Mouse (Mus musculus) cerebellum, postnatal 10 days (tissue): ENCODE data around the gene Cabp2.
"Not testable (repeated sequence)": the region's sequence is repeated elsewhere in the genome, so short reads cannot be mapped to it uniquely, and the experiment has no call there.

Source experiments
- DNase-seq, 2 experiments: peaks; one replicate each; pipeline ENCODE4 v3.0.0; 2021; ENCODE audit warnings: mixed read lengths in 2 of 2

Cabp2 gene

DNA sequence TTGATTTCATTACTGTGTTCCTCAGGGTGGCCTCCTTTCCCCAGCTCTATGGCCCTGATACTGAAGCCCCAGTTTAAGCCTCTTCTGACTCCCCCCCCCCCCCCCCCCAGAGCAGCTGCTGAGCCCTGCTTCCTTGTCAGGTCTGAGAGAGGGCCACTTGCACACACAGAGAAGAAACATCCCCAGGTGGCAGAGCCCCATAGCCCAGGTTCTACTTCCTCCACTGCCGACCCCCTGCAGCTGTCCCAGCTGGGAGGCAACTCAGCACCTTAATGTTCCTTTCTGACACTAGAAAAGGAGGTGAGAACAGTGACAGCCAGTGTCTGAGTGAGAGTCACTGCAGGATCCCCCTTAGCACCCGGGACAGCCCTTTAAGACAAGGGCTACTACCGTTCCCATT lies 22.4 kb downstream of the Cabp2 start:
- DNase-seq: no peak

DNA sequence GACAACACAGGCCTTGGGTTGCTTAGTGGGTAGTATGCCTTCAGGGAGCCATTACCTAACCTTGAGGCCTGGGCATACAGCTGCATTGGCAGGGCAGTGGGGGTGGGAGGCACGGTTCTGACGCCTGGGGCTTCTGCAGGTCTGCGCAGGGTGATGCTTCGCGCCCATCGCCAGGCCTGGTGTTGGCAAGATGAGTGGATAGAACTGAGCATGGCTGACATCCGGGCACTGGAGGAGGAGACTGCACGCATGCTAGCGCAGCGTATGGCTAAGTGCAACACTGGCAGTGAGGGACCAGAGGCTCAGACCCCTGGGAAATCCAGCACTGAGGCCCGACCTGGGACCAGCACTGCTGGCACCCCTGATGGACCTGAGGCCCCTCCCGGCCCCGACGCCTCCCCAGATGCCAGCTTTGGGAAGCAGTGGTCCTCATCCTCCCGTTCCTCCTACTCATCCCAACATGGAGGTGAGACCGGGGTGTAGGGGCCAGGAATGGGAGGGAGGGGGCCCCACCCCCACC lies 23.4 kb downstream of the Cabp2 start:
- DNase-seq: no peak

DNA sequence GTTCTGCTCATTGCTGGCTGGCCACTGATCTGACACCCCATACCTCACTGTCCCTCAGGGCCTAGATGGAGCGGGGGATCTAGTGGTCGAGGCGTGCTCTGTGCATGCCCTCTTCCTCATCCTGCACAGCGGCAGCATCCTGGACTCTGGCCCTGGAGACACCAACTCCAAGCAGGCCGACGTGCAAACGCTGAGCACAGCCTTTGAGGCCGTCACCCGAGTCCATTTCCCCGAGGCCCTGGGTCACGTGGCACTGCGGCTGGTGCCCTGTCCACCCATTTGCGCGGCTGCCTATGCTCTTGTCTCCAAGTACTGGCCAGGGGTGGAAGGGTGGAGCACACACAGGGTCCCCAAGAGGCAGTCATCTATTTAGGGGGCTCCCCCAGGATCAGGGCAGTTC lies 25.3 kb downstream of the Cabp2 start:
- DNase-seq: no peak

DNA sequence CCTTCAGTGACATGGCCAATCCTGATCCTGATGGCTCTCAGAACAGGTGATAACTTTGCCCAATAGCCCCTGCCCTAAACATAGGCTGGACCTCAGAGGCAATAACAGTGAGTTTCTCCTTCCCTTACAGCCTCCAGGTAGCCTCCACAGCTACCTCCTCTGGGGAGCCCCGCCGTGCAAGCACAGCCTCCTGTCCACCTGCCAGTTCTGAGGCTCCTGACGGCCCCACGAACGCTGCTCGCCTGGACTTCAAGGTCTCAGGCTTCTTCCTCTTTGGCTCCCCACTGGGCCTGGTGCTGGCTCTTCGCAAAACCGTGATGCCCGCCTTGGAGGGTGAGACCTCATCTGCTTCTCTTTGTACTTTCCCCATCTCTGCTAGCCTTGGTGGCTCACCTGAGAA lies 27.2 kb downstream of the Cabp2 start:
- no peak for DNase-seq

DNA sequence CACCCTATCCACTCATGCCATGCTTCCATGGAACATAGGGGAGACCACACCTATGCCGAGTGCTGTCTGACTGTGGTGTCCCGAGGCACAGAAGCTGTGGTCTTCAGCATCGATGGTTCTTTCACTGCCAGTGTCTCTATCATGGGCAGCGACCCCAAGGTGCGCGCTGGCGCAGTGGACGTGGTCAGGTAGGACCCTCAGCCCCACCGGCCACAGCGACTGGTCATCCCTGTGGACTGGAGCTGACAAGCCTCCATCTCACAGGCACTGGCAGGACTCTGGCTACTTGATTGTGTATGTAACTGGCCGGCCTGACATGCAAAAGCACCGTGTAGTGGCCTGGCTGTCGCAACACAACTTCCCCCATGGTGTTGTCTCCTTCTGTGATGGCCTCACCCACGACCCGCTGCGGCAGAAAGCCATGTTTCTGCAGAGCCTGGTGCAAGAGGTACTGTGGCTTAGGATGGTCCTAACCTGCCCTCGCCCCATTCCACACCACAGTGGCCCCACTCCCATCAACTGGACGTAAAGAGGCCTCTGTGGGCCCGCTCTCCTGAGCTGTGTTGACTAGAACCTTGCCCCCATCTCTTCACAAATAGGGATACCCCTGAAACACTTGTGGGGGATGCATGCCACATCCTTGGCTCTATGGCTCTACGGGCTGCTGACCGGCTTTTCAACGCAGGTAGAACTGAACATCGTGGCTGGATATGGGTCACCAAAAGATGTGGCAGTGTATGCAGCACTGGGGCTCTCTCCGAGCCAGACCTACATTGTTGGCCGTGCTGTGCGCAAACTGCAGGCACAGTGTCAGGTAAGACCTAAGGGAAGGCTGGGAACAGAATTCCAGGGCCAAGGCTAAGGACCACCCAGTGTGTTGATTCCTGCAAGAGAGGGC lies 30.9 kb downstream of the Cabp2 start:
- DNase-seq: no peak

DNA sequence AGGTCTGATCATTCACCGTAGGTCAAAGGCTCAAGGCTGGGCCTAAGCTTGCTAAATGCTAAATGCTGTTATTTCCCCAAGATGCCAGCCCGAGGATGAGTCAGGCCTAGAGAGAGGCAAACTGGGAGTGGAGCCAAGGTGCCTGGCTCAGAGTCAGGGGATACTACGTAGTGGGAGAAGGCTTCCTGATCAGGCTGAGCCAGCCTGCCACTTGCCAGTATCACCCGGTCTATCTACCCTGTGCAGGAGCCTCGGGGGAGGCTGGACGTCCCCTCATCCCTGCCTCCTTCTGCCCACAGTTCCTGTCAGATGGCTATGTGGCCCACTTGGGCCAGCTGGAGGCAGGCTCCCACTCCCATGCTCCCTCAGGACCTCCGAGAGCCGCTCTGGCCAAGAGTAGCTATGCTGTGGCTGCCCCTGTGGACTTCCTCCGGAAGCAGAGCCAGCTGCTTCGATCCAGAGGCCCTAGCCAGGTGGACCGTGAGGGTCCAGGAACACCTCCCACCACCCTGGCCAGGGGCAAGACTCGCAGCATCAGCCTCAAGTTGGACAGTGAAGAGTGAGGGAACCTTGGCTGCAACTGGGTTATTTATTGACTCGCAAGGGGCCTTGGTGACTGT lies 31.9 kb downstream of the Cabp2 start:
- DNase-seq: peak; percentile 95 to 96

DNA sequence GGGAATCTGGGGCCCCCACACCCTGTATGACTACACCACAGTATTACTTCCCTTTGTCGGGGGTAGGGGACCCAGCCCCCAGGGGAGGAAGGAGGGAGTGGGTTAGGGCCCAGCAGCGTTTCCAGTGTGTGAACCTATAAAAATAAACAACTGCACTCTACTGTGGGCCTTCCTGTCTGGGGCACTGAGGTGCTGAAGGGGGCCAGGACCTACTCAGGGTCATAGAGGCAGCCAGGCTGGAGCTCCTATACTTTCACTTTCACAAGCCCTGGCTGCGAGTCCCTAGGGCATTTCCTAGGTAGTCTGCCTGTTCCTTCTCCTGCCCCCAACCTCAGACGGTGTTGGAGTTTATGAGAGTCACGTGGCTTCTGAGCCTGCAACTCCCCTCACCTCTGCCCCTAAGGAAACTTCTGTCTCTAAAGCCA lies 32.4 kb downstream of the Cabp2 start:
- DNase-seq: no peak

DNA sequence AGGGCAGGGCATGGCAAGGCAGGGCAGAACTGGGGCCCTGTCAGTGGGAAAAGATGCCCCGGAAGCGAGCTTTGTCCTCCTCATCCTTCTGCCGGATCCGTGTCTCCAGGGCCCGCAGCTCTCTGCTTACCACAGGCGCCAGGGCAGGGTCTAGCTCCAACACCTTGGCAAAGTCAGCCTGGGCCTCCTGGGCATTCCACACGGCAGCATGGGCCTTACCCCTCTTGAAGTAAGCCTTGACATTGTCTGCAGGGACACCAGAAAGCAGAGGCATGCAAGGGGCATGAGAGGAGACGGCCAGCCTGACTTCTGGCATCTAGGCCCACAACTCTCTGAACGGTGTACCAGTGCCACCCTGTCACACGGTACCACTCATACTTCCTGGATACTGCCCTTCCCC lies 33.2 kb downstream of the Cabp2 start:
- DNase-seq: no peak

DNA sequence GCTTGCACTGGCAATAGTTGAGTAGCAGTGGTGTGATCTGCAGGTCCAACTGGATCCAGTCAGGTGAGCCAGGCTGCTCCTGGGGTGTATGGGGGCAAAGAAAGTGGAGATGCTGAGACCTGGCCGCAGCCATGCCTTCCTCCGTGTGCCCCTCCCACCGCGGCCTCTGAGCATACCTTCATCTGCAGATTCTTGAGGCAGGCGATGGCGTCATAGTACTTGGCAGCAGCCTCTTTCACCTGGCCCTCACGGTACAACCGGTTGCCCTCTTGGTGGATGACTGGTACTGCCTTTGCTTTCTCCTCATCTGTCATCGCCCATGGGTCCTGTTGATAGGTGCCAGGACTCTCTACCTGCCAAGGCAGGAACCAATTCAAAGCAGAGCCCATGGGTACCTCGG lies 33.8 kb downstream of the Cabp2 start:
- no peak for DNase-seq

DNA sequence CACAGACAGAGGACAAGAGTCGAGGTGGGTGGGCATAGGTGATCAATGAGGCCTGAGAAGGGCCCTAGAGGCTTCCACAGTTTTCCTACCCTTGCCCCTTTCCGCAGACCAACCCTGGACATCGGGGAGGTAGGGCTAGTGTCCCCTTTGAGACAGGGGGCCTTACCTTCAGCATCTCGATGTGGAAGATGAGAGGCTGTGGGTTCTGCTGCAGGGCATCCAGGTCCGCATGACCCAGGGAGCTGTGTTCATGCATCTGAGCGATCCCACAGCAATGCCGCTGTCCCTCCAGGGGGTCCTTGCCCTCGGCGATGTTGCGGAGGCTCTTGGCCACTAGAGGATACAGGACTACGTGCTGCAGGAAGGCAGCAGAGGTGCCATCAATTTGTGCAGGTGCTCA lies 34.4 kb downstream of the Cabp2 start:
- no peak for DNase-seq

DNA sequence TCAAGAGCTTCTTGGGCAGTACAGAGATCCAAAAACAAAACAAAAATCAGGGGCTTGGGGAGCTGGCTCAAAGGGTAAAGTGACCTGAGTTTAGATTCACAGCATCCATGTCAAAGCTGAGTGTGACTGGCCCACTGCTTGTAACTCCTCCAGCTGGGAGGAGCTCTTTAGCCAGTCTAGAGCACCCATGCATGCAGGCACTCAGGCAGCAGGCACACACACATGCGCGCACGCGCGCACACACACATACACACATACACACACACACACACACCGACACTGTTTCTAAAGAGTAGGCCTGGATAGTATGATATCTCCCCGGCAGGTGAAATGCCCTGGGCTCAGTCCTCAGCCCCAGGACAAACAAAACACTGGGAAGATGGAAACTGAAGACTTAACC lies 35.6 kb downstream of the Cabp2 start:
- DNase-seq: no peak

DNA sequence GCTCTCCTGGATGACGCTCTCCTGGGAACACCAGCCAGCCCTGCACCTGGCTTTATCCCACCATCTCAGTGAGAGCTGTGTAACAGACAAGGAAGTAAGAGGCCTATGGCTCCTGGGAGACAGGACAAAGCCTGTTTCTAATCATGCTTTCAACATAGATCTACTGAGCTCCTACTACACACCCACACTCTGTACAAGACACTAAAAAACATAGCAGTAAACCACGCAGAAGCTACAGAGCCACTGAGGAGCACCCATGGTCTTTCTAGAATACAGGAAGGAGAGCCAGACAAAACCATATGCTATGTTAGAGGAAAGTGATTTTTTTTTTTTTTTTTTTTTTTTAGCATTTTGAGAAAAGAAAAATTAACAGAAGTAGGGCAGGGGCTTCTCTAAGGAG lies 37.0 kb downstream of the Cabp2 start:
- DNase-seq: no peak

DNA sequence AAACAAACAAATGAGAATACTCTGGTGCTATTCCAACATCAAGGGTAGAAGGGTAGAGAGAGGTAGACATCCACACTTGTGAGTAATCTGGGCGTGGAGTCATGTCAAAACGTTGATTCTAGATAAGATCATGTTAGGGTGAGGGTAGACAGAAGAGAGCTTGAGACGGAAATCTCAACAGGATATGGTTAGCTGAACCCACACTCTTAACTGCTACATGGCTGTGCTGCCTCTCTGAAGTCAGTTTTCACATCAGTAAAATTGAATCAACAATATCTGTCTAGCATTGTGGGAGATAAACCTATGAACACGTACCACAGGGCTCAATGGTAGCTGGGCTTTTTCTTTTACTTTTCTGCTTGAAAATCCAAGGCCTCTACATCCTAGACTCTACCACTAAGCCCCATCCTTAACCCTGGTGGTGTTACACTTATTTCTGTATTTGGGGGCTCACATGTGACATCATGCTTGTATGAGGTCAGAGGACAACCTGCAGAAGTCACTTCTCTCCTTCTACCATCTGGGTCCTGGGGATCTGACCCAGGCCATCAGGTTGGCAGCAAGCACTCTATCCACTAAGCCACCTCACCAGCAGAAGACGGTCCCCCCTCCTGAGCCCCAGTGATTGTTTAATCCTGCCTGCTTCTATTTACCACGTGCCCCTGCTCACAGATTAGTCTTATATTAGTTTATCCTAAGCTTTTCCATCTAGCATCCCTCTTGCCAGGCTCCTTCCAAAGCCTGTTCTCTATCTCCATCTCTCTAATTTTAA lies 38.5 kb downstream of the Cabp2 start:
- DNase-seq: no peak

DNA sequence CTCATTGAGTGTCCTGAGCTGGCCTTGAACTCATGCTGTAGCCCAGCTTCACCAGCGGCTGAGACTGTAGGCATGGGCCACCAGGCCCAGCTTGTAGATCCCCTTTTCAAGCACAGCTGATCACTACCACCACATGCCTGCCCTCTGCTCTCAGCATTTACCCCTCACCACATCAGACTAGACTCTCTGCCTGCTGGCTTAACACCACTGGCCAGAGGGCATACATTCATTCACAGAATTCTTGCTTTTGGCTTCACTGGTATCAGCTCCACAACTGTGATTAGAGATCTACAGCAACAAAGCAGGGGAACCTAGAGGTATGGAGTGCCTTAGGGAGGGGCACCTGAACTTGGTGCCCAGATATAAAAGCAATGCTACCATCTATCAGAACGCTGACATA lies 39.1 kb downstream of the Cabp2 start:
- no peak for DNase-seq

DNA sequence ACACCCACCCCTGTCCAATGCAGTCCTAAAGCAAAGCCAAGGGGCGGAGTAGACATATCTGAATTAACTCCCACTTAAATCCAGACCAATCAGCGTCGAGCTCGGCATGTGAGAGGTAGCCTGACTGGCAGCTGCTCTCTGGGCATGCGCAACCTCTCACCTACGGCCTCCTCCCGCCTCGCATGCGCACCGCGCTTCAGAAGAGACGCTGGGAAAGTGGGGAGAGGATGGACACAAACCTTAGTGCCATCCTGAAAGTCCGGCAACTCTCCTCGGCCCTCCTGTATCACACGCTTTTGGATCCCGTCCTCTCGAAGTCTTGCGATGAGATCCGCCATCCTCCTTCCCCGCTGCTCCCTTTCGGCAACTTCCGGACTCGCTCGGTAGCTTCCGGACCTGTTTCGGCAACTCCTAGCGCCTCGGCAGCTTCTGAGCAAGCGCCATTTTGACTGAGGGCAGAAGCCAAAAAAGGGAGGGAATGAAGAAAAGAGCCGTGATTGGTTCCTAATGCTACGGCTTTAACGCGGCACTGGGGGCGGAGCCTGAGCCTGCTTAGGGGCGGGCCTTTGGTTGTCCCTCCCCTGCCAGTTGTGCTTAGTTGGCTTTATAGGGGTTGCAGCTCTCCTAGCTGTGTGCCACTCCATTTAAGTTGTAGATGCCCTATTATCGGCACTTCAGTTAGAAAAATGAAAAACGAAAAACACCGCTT lies 39.9 kb downstream of the Cabp2 start:
- DNase-seq: peak; percentile 99

DNA sequence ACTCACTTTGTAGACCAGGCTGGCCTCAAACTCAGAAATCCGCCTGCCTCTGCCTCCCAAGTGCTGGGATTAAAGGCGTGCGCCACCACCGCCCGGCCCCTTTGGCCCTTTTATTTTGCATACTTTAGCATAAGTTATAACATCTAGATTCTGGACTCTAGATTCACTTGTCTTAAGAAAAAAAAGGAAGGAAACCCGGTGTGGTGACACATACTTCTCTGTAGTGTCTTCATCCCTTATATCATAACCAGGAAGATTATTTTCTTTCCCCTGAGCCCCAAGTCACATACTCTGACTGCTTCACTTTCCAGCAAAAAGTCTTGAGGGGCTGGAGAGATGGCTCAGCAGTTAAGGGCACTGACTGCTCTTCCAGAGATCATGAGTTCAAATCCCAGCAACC lies 40.5 kb downstream of the Cabp2 start:
- DNase-seq: not testable (repeated sequence)

DNA sequence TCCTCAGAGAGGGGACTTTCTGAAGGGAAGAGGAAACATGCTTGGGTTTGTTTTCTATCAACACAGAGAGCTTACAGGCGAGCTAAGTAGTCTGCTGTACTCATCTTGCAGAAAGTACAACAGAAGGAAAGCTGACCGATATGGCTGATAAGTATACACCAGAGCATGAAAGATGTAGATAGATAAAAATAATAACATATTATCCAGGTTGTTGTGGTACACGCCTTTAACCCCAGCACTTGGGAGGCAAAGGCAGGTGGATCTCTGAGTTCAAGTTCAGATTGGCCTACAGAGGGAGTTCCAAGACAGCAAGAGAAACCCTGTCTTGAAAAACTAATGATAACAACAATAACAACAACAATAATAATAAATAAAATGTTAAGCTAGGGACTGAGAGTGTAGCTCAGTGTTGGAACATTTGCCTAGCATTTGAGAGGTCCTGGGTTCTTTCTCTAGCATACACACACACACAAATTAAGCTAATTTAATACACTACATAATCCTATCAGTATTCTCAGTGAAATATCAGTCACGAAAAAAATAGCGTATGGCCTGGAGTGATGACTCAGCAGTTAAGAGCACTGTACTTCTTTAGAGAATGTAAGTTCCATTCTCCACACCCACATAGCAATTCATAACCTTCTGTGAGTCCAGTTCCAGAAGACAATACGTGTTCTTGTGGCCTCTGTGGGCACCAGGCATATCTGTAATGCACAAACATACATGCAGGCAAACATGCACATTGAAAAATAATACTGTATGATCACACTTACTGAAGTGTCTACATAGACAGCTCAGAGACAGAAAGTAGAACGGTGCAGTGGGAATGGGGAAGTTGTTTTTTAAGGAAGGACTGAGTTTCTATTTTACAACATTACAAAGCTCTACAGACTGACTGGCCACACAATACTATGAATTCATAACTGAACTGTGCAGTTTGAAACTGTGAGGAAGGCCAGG lies 41.3 kb downstream of the Cabp2 start:
- DNase-seq: no peak

DNA sequence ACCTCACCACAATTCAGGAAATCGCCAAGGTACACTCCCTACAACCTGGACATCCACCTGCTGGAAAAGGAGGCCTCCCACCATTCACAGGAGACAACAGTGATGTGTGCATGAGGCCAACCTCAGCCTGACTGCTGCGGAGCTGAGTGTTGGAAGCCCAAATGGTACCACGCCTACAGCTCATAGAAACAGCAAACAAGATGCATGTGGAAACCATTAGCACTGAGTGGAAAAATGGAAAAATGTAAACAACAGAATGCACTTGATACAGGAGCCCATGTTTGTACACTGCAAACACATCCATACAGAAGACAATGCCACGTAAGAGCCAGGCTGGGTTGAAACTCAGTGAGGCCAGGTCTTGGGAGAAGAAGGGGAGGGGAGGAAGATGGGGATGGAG lies 43.1 kb downstream of the Cabp2 start:
- DNase-seq: no peak

DNA sequence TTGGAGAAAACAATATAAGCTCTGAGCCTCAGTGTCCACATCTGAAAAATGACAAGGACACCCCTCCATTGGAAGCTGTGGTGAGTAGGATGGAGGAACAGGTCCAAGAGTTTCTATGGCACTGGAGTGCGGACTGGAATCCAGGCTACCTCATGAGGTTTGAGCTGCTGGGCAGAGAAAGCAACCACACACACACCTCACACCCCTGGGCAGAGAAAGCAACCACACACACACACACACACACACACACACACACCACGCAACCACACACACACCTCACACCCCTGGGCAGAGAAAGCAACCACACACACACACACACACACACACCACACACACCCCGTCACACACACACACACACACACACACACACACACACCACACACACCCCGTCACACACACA lies 43.9 kb downstream of the Cabp2 start:
- DNase-seq: not testable (repeated sequence)

DNA sequence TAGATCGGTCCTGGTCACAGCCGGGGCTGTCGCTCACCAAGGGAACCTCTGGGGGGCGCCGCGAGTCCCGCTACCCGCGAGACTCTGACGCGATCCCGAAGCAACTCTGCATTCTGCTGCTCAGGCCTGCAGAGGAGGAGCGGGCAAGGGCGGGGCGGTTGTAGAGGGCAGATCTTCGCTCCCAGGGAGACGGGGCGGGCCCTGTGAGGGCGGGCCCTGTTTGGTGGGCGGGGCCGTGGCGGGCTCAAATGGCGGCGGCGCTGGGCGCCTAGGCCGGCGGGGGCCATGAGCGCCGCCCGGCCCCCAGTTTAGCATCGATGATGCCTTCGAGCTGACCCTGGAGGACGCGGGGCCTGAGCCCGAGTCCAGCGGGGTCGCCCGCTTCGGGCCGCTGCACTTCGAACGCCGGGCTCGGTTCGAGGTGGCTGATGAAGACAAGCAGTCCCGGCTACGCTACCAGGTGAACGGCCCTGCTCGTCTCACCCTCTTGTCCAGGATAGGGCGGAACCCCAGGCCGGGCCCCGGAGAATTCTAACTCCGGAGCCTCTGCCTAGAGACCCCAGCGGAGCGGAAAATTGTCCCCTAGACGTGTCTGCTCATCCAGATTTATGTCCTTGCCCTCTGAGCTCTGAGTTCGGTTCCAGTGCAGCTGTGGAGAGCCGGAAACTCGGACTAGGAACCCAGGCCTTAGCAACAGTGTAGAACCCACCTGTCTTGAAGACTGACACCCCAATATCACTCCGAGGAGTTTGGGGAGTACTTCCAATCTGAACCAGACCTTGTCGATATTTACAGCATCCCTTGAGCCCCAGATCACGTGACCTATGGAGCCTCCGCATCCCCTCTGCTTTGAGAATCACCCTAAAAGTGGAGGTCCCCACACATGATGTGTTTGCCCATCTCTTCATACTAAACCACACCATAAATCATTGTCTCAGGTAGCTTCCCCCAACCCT lies 44.6 kb downstream of the Cabp2 start, which contains the start of gene Aip:
TSS of gene Aip (minus strand) at position 118 of the 956 bp plus-strand sequence.
- DNase-seq: peak; percentile 99
